Mouse (Mus musculus) kidney, adult 2 months (tissue): Measurements from ENCODE around the gene Atrip.

Source experiments
- CTCF ChIP-seq: fragments of 200-500 bp; conservative IDR thresholded peaks from 2 replicates; pipeline ENCODE4 v1.5.1; 2011; ENCODE audit warnings: low read depth, mild to moderate bottlenecking, control low read depth, low read length, moderate library complexity, mixed read lengths; ENCODE audit not compliant: insufficient read depth, insufficient read length
- POLR2A ChIP-seq: fragments of 200-500 bp; IDR thresholded peaks from one replicate; pipeline ENCODE4 v1.6.1; 2011; ENCODE audit warnings: low read depth, low read length, control low read depth

- TF ChIP-seq POLR2A (no peak), CTCF (no peak)
These were observed 31.7 kb upstream of the Atrip start for GRCm38 (mm10) chr9:109105648-109106047.
